Mouse (Mus musculus) c-Kit-positive CD71-negative TER-119-negative erythroid progenitor cells, embryonic 14.5 days (primary cell): ENCODE measurements around the gene Atcay.
"Not testable (repeated sequence)": the region's sequence is repeated elsewhere in the genome, so short reads cannot be mapped to it uniquely, and the experiment has no call there.

Experiments
- DNase-seq: peaks from one replicate; pipeline ENCODE4 v3.0.0-alpha.2; 2013; ENCODE audit warnings: low read depth

Gene Atcay

DNA sequence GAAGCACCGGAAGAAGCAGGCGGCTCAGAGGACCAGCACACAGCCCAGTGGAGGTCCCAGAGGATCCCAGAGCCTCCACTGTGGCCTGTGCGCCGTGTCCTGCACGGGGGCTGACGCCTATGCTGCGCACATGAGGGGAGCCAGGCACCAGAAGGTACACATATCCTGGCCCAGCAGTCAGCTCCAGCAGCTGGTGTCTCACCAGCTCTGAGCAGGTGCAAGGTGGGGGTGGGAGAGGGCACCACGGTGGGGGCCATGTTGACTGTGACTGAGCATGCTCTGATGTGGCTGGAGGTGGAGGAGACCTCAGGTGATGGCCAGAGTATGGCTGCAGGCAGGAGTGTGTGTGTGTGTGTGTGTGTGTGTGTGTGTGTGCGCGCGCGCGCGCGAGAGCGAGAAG lies 11.4 kb upstream of the Atcay start:
- DNase-seq: no peak

GRCm38 (mm10) chr10:81240876-81241275 lies 10.2 kb upstream of the Atcay start:
- DNase-seq: peak; percentile 69

DNA sequence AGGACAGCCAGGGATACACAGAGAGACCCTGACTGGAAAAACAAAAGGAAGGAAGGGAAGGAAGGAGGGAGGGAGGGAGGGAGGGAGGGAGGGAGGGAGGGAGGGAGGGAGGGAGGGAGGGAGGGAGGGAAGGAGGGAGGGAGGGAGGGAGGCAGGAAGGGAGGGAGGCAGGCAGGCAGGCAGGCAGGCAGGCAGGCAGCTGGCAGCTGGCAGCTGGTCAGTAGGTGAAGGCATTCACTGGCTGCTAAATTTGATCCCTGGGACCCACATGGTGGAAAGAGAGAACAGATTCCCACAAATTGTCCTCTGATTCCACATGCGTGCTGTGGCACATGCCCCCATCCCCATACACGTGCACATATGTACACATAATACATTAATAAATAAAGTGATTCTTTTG lies 8.0 kb upstream of the Atcay start:
- DNase-seq: no peak

DNA sequence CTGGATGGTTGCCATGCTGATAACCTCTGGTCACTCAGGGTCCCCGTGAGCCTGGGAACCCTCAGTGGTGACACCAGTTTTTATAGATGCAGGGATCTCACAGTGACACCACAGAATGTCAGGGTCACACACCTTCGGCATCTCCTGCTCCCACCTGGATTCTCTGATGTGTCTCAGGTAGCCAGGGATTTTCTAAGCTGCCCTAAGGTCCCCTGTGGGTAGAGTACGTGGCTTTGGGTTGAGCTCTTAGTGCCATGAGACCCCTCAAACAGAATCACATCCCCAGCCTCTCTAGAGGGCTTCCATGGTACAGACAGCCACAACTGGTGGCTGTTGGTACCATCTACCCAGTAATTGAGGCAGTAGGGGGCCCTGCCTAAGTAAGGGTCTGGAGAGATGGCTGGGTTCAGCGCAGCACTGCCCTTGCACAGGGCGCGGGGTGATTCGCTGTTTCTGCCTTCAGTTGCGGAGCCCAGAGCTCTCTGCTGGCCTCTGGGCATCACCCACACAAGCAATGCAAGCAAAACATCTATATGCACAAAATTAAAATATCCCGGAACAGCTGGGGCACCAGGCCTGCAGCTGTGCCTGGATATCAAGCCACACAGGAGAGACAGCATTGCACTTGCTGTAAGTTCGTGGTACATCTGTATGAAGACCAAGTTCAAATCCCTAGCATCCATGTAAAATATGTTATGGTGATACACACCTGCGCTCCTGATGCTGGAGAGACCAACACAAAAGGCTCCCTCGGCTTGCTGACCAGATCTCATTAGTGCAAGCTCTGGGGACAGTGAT lies 6.0 kb upstream of the Atcay start:
- no peak for DNase-seq

- DNase-seq: no peak
These were observed 3.6 kb upstream of the Atcay start for GRCm38 (mm10) chr10:81234206-81234605.

DNA sequence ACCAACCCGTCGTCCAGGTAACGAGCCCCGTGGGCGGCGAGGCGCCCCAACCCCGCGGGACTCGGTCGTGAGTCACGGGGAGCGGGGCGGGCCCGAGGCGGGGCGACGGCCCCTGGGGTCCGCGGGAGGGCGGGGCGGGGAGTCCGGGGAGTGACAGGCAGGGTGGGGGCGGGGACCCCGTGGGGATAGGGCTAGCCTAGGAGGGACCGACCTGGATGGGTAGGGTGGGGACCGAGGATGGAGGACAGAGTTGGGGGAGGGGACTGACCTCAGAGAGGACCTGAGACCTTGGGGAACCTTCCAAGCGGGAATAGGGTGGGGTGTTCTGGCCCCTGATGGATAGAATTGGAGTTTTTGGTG lies 2.6 kb upstream of the Atcay start:
- DNase-seq: no peak

- DNase-seq: peak; percentile 79
These were observed 2.1 kb upstream of the Atcay start, which contains the start of gene Zfr2 for GRCm38 (mm10) chr10:81232580-81233225. Gene Zfr2 (plus strand): TSS chr10:81233155.

GRCm38 (mm10) chr10:81231436-81231835 lies 803 bp upstream of the Atcay start:
- DNase-seq: no peak

GRCm38 (mm10) chr10:81229735-81230437 lies 747 bp downstream of the Atcay start:
- no peak for DNase-seq

DNA sequence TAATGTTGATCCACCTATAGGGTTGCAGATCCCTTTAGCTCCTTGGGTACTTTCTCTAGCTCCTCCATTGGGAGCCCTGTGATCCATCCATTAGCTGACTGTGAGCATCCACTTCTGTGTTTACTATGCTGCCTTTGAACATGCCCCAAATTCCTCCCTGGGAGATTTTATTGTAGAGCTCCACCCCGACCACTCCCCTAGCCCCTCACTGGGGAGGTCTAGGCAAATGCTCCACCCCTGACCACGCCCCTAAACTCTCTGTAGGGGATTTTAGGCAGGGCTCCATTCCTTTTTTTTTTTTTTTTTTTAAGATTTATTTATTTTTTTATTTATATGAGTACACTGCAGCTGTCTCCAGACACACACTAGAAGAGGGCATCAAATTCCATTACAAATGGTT lies 6.9 kb downstream of the Atcay start:
- DNase-seq: not testable (repeated sequence)

DNA sequence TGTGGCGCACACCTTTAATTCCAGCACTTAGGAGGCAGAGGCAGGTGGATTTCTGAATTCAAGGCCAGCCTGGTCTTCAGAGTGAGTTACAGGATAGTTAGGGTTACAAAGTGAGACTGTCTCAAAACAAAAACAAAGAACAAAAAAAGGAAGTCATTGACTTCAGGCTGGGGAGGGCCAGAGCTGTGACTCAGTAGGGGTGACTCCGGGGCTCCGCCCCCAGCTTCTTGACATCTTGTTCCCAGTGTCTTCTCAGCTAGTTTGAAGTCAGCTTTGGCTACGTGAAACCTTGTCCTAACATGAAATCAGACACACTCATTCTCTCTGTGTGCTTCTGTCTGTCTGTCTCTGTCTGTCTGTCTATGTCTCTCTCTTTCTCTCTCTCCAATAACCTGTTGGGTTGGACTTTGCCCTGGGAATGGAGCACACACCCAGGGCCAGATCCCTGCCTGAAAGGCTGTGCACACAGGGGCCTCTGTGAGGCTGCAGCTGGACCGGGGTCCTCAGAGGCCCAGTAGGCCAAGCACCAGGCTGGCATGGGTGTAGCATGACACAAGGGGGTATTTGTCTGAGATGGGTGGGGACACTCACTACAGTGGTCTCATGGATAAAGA lies 9.1 kb downstream of the Atcay start:
- DNase-seq: peak; percentile 51

DNA sequence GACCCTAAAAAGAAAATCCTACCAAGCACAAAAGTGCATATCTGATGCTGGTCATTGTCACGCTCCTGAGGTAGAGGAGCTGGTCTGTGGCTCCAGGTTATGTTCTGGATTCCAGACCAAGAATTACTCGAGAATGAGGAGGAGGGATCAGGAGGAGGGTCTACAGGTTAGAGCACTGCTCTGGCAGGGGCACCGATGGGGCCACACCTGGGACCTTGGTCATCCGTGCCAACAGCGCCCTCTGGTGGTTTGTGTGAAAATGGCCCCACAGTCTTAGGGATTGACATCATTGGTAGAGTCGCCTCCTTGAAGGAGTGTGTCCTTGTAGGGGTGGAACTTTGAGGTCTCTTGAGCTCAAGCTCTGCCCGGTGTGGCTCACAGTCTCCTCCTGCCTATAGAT lies 12.7 kb downstream of the Atcay start:
- DNase-seq: peak; percentile 65

GRCm38 (mm10) chr10:81217267-81217666 lies 13.4 kb downstream of the Atcay start:
- DNase-seq: not testable (repeated sequence)

- no peak for DNase-seq
These were observed 13.8 kb downstream of the Atcay start for GRCm38 (mm10) chr10:81216810-81217209.

- DNase-seq: no peak
These were observed 14.4 kb downstream of the Atcay start for GRCm38 (mm10) chr10:81216260-81216659.

DNA sequence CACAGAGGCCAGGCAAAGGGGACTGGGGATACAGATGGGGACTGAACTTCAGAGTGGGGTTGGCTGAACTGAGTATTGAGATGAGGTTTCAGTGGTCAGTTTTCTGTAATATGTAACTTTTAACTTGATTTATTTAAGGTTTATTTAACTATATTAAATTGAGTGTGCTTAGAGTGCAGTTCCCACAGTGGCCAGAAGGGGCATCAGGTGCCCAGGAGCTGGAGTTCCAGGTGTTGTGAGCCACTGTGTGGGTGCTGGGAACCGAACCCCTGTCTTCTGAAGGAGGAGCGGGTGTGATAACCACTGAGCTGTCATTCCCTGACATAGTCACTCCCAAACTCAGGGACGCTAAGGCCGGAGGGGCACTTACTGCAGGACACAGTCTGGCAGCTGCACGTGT lies 20.5 kb downstream of the Atcay start:
- DNase-seq: no peak

DNA sequence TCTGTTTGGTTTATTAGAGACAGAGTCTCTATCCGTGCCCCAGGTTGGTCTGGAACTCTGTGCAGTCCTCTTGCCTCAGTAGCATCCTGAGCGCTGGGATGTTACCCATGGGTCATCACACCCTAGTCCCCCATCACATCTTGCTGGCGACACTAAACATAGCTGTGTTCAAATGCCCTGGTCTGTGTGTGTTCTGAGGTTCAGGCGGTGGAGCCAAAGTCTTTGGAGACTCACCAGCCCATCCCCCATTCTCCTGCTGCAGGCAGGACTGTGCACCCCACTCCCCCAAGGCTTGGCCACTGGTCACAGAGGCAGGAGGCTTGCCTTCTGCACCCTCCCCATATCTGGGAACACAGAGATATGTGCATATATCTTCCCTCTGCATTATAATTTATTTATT lies 26.5 kb downstream of the Atcay start:
- DNase-seq: no peak

DNA sequence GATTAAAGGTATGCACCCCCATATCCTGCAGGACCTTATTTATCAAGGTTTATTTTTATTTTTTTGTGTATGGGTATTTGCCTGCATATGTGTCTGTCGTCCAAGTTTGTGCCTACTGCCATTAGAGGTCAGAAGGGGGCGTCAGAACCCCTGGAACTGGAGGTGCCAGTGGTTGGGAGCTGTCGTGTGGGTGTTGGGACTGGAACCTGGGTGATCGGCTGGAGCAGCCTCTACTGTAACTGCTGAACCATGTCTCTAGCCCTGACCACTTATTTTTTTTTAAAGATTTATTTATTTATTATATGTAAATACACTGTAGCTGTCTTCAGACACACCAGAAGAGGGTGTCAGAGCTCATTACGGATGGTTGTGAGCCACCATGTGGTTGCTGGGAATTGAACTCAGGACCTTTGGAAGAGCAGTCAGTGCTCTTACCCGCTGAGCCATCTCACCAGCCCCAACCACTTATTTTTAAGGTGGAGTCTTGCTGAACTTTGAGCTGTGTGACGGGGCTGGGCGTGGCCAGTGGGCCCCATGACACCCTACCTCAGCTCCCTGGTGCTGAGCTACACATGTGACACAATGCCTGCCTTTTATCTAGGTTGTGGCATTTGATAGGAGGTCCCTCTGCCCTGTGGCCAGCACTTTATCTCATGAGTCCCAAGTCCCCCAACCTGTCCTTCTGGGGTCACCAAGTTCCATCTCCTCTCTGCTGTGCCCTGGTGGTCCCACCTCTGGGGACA lies 27.5 kb downstream of the Atcay start:
- DNase-seq: no peak

DNA sequence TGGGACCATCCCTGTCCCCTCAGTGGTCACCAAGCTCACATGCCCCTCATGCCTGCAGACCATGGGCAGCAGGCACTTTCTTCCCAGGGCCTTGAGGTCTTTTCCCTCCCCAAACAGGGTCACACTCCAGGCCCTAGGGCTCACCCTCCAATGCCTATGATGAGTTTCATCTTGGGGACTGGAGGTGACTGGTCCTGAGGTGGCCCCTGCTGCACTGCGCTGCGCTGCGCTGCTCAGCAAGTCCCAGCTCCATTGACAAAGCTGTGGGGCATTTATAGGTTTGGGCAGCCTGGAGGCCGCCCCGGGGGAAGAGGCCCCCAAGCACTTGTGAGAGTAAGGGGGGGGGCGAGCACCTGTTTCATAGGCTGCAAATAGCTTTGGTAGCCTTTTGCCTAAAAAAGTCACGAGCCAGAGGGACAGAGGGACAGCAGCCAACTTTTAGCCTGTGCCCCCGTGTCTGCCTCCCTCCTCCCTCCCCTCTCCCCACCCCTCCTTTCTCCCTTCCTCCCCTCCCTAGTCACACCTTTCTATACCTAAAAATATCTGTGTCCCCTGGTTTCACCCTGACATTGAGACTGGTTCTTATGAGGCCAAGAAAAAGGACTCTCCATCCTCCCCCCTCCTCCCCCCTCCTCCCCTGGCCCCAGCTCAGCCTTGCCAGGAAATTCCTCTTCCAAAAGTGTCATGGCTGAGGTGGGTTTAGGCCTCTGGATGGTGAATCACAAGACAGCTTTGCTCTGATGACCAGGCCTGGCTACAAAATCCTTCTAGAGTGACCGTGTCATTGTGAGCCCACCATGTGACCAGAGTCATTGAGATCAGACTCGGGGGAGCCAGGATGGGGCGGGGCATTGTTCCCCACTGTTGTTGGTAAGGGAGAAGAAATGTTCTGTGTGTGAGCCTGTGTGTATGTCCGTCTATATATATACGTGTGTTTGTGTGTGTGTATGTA lies 28.6 kb downstream of the Atcay start, which contains the start of gene Nmrk2:
Nmrk2 (minus strand) TSS at position 245 of the 952 bp plus-strand sequence.
- DNase-seq: no peak

DNA sequence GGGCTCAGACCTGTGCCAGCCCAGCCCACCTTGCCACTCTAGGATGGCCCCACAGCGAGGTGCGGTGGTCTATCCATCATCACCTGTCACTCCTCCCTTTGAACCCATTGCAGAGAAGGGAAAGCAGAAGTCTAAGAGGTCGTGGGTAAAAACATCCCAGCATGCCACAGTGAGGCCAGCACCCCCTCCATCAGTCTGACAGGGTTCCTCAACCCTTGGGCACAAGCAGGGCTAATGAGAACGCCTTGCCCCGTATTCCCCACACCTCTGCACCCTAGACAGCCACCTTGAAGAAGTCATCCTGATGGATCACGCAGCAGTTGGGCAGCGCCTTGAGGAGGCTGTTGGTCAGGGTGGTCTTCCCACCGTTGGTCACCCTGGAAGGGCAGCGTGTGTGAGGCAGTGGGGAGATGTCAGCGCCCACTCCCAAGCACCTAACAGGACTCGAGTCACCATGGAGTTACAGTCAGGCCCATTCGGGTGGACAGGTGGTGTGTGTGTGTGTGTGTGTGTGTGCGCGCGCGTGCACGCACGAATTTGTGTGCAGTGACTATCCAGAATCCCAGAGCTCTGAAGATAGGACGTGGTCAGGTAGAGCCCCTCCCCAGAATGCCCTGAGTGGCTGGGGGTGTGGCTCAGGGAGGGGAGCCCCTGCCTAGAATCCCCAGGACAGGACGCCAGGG lies 29.9 kb downstream of the Atcay start:
- DNase-seq: no peak
